Mouse (Mus musculus) cerebellum, postnatal 25 days (tissue): ENCODE results near the gene Ddx19a.

Experiments
- DNase-seq, 2 experiments: peaks; one replicate each; pipeline ENCODE4 v3.0.0; 2021; ENCODE audit warnings: mixed read lengths in 2 of 2

Gene Ddx19a

DNA sequence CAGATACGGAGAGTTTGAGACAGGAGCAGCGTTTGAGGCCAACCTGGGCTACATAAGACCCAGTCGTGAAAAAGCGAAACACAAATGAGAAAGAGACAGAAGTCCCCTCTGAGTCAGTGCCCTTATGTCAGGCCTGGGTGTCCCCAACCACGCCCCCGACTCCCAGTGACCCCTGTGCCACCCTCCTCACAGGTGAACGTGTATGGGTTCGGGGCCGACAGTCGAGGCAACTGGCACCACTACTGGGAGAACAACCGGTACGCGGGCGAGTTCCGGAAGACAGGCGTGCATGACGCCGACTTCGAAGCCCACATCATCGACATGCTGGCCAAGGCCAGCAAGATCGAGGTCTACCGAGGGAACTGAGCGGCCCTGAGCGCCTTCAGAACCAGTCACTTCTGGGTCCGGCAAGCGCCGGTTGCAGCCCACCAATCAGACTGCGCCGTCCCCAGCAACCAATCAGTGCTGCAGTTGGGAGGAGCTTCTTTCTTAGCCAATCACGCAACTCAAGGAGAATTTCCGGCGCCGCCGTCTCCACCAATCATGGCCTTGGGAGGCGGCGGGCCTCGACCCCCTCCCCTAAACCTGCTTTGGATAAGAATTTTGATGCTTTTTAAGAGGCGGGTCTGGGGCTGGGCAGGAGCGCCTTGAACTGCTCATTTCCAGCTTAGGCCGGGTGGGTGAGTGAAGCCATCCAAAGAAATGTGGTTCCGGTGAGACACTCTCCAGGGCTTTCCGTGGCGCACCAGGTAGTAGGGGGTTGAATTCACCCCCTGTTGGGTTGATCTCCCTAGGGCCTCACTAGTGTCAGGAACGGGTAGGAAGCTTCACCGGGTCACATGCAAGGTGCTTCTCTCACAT is 27.5 kb downstream of the Ddx19a start:
- peak; percentile 61 to 73 for DNase-seq

DNA sequence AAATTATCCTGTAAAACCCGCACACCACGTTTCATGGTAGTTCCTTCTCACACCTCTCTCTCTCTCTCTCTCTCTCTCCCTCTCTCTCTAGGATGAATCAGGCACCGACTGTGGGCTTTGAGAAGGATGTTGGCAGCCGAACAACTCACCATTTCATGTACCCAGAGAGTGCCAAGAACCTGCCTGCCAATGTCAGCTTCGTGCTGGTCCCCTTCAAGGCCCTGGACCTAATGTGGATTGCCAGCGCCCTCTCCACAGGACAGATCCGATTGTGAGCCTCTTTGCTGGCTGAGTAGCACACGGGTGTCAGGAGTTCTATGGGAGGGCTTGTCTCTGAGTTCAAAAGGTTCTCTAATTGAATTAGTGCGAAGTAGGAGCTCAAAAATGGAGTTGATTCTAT is 30.3 kb downstream of the Ddx19a start:
- peak; percentile 74 to 82 for DNase-seq

GRCm38 (mm10) chr8:110966586-110966985 is 31.0 kb downstream of the Ddx19a start:
- no peak for DNase-seq

DNA sequence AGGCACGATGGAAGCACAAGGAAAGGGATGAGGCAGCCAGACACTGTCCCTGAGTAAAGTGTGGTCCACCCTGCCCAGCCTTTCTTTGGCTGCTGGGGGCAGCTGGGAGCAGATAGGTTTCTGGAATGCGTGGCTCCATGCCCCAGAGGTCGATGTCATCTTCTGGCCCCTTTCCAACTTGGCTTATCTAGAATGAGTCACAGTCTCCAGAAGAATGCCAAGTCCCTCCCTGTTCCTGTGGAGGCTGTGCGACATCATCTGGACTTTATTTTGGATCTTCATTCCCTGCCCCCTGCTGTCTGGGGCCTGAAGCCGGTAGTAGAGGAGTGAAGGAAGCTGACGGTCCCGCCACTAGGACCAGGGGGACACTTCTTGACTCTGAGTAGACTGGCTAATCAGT is 32.0 kb downstream of the Ddx19a start:
- DNase-seq, result peak; percentile 82 to 84

GRCm38 (mm10) chr8:110964666-110965065 is 32.9 kb downstream of the Ddx19a start:
- no peak for DNase-seq

DNA sequence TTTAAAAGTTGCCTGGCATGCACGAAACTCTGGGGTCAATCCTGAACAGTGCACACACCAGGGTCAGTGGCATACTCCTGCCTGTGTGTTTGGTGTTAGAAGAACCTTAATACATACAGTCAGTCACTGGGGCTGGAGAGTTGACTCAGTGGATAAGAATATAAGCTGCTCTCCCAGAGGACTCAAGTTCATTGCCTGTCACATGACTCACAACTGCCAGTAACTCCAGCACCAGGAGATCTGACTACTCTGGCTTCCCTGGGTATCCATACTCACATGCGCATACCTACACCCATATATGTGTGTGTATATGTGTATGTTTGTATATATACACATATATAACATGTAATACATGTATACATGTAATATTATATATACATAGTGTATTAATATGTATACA is 34.5 kb downstream of the Ddx19a start:
- DNase-seq, result no peak

- peak; percentile 90 to 93 for DNase-seq
These were observed 37.7 kb downstream of the Ddx19a start for GRCm38 (mm10) chr8:110959906-110960305.

- peak; percentile 89 to 92 for DNase-seq
These were observed 38.4 kb downstream of the Ddx19a start for GRCm38 (mm10) chr8:110959071-110959780.

DNA sequence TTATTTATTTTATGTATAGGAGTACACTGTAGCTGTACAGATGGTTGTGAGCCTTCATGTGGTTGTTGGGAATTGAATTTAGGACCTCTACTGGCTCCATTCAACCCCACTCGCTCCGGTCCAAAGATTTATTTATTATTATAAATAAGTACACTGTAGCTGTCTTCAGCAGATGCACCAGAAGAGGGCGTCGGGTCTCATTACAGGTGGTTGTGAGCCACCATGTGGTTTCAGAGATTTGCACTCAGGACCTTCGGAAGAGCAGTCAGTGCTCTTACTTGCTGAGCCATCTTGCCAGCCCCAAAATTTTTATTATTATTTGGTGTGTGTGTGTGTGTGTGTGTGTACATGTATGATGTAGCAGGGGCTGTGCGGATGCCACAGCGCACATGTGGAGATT is 39.0 kb downstream of the Ddx19a start:
- peak in 1 of 2 experiments; percentile 48 for DNase-seq

GRCm38 (mm10) chr8:110958135-110958534 is 39.5 kb downstream of the Ddx19a start:
- peak; percentile 61 to 64 for DNase-seq

DNA sequence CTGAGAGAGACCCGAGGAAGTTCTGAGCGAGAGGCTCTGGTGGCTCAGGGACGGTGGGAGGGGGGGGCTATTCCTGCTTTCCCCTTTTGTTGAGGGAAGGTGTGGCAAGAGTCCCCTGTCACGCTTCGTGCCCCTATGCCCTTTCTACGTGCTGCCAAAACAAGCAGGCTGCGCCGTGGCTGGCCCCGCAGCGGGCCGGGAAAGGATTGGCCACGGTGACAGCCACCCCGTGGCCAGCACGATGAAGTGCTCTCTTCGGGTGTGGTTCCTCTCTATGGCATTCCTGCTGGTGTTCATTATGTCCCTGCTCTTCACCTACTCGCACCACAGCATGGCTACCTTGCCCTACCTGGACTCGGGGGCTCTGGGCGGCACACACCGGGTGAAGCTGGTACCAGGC is 40.1 kb downstream of the Ddx19a start:
- peak; percentile 80 to 85 for DNase-seq

GRCm38 (mm10) chr8:110956619-110957450 is 40.8 kb downstream of the Ddx19a start:
- DNase-seq, result peak; percentile 71 to 79

- no peak for DNase-seq
These were observed 42.8 kb downstream of the Ddx19a start for GRCm38 (mm10) chr8:110954776-110955175.

DNA sequence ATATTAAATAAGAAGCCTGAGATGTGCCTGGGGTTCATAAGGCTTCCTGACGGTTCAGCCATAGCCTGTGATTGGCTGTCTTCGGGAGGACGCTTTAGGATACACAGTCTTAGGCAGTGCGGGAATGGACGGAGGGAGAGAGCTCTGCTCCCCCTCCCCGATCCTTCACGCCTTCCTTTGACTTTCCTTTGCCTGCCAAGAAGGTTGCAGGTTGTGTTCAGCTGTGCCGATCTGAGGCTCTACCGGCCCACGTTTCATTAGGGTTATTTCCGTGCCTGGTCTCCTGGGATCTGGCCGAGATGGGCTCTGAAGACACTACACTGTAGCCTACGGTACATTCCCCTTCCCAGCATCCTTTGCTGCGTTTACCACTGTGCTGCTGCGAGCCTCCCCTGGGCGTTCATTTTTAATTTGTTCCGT is 47.5 kb downstream of the Ddx19a start:
- DNase-seq, result peak; percentile 45

DNA sequence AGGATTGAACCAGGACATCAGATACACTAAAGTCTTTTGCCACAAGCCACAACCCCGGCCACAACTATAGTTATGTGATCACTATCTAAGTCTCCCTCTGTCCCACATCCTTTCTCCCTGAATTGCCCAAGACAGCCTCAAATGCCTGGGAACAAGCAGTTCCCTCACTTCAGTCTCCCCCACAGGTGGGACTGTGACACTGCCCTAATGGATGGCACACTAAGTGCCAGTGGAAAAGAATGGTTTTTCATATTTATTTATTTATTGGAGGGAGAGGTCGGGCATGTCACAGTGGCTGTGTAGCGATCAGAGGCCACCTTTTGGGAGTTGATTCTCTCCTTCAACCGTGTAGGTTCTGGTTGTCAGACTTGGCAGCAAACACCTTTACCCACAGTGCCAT is 51.9 kb downstream of the Ddx19a start:
- DNase-seq, result no peak

DNA sequence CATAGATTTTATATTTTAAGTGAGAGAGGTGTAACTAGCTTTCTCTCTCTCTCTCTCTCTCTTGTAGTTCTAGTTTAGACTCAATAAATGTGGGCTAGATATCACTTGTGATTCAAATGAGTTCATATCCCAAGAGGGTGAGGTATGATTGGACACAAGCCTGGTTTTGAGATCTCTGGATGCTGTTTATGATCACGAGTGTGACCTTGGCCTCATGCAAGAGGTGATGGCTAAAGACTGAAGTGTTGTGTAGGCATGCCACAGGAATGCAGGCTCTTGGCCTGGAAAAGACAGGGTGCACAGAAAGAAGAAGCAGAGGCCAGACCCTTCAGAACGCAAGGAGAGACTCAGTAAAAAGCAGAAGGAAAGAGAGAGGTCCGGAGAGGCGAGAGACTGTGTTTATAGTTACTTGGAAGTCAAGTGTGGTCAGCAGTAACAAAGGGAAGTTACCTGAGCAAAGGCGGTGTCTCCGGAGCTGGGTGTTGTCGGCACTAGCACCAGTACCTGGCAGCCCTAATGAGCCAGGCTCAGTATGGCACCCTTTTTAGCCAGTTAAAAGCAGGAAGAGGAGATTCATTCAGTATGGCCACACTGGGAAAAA is 53.2 kb downstream of the Ddx19a start:
- DNase-seq, result no peak

- peak; percentile 86 to 91 for DNase-seq
These were observed 56.1 kb downstream of the Ddx19a start for GRCm38 (mm10) chr8:110941453-110941948.

- peak; percentile 88 to 89 for DNase-seq
These were observed 56.7 kb downstream of the Ddx19a start for GRCm38 (mm10) chr8:110940682-110941452.

- DNase-seq, result peak; percentile 81 to 87
These were observed 58.6 kb downstream of the Ddx19a start for GRCm38 (mm10) chr8:110938882-110939589.

- DNase-seq, result peak; percentile 69 to 77
These were observed 61.4 kb downstream of the Ddx19a start for GRCm38 (mm10) chr8:110936217-110936616.

DNA sequence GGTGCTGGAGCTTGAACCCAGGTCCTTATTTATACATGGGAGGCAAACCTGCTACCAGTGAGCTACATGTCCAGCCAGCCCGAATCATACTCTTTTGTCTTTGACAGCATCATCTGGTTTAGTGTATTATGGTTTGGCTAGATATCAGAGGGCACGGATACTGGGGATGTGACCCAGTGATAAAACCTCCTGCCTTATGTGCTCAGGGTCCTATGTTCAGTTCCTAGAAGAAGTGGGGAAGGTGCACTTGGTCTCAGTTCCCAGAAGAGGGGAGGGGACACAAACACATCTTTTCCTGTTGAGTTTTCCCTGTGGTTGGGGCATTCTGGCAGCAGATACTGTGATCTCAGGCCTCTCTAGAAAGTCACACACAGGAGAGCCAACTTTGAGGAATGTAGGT is 64.3 kb downstream of the Ddx19a start:
- DNase-seq, result no peak
